Mouse (Mus musculus): ENCODE results near the gene Cenpf.
"Not testable (repeated sequence)": the region's sequence is repeated elsewhere in the genome, so short reads cannot be mapped to it uniquely, and the experiment has no call there.

Cenpf gene

DNA sequence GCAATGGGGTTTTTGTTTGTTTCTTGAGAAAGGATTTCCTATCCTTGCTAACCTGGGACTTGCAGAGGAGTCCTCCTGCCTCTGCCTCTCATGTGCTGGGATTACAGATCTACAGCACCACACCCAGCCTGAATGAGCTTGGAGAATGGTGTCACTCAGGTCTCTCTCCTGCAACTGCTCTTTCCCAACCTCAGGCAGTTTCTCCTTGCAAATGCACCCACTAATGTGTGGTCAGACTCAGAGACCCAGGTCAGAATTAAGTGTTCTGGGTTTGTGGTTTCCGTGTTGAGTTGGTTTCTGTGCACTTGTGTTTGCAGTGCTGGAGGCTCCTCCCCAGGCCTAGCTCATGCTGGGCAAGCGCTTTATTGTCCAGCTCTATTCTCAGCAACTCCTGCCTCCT, 6.5 kb upstream of the Cenpf start:
- no peak for DNase-seq (ENCODE audit: low spot score)

GRCm38 (mm10) chr1:189692442-189692841, 4.6 kb upstream of the Cenpf start:
- not testable (repeated sequence) for DNase-seq (ENCODE audit: low spot score)

GRCm38 (mm10) chr1:189689050-189689833, 1.4 kb upstream of the Cenpf start:
- DNase-seq (ENCODE audit: low spot score) = no peak

GRCm38 (mm10) chr1:189688388-189688750, 483 bp upstream of the Cenpf start:
- no peak for DNase-seq (ENCODE audit: low spot score)

GRCm38 (mm10) chr1:189686025-189686424, 1.9 kb downstream of the Cenpf start:
- no peak for DNase-seq (ENCODE audit: low spot score)

DNA sequence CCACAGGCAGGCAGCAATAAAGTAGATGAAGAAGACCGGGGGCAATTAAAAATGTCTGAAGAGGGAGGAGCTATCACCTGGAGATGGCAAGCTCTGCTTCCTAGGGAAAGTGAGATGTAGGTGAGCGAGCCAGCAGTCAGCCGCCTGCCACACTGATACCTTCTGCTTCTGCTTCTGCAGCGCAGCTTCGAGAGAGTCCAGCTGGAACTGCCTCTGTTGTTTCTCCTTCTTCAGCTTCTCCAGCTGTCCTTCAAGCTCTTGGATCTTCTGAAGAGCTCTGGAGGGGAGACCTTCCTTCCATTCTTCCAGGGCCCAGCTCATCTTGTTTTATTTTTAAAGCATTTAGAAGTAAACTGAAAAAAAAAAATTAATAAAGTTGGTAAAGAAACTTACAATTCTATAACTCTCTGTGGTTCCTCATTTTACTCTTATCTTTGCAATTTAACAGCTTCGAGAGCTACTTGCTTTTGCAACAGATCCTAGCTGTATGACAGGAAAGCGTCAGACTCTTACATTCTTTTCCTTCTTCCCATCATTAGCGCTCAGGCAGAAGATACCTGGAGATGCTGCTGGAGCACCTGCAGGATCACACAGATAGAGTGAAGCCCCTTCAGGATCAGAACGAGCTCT, 3.0 kb downstream of the Cenpf start:
- no peak for DNase-seq (ENCODE audit: low spot score)

- DNase-seq (ENCODE audit: low spot score) = no peak
Observed at GRCm38 (mm10) chr1:189679555-189679954, 8.3 kb downstream of the Cenpf start.

DNA sequence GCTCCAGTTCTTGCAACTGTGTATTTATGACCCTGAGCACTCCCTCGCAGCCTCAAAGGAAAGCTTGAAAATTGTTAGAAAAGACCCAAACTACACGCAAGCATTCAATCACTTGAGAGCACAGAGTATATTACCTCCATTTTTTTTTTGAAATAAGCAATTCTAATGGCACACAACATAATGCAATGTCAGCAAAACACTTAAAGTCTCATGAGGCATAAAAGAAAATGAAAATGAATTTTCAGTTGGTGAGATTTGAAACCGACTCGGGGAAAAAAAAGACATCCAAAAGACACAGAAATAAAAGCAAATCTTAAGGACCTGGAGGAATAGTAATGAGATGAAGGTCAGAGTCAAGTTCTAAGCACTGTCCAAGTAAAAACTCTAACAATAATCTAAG, 11.9 kb downstream of the Cenpf start:
- DNase-seq (ENCODE audit: low spot score) = no peak

GRCm38 (mm10) chr1:189675421-189675820, 12.5 kb downstream of the Cenpf start:
- DNase-seq (ENCODE audit: low spot score) = peak; percentile 43

DNA sequence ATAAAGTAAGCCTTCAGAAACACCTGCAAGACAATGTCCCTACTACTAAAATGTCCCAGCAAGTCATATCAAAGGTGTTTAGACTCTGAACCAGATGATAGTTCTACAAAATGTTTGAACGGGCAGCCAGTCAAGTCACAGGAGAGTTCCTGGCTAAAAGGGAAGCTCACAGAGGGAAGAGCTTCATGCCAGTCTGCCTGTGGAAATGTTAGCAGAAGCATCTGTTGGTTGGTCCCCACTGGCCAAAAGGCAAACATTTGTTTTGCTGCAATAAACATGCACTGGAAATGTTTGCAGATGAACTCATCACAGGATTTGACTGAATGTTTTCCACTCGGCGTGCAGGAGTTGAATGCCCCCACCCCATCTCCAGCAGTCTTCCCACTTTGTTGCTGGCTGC, 21.9 kb downstream of the Cenpf start:
- no peak for DNase-seq (ENCODE audit: low spot score)

DNA sequence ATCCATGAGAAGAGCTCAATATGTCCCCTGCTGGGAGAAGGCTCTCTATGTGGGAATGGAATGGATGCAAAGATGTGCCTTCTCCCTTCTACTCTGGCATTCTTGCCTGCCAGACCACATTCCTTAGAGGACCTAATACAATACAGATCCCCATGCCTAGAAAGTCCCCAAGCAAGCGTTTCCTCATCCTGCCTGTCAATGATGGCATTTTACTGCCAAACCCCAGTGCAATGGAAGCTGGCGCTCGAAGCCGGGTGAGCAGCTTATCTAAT, 23.1 kb downstream of the Cenpf start:
- no peak for DNase-seq (ENCODE audit: low spot score)

DNA sequence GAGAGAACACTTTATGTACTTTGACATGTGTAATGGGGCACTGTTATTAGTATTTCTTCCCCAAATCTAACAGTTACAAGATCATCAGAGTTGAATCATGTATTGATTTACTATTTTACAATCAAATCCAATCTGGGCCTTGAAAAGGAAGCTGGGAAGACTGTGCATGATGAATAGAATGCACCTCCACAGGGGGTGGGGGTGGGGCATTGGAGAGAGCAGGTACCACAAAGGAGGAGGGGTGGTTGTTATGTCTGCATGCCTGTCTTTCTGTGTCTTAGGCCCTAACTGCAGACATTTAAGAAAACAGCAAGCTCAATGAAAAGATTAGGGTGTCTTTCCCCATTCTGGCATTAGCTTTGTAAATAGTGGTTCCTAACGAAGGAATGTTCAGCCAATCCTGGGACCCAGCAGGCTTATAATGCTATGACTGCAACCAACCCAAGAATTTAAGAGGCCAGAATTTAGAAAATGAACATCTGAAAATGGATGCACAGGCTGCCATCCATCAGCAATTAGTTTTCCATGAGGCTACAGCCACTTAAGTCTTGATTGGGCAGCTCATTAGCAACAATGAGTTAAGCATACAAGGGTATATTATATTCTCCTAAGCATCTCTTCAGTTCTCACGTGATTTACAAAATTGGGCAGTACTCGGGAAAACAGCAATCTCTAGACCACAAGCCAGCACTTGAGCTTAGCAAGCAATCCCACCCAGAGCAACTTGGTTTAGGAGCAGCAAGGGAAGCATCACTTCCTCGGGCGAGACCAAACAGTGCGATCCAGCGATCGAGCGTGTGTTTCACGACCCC, 23.6 kb downstream of the Cenpf start:
- no peak for DNase-seq (ENCODE audit: low spot score)

DNA sequence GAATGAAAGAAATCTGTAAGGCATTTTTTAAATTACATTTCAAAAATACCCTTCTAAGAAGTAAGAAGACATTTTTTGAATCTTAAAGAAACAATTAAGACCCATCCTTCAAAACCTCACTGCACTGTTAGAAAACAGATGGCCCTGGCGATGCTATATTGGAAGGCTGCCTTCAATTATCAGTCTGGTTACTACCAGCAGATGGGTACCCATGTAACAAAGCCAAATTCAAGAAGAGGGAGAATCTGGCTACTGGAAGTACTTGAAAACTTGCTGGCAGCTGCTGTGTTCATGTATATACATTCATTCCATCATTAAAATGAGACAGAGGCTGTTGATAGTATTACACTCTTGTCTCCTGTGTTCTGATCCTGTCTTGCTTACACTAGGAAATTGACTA, 24.4 kb downstream of the Cenpf start:
- DNase-seq (ENCODE audit: low spot score) = no peak

DNA sequence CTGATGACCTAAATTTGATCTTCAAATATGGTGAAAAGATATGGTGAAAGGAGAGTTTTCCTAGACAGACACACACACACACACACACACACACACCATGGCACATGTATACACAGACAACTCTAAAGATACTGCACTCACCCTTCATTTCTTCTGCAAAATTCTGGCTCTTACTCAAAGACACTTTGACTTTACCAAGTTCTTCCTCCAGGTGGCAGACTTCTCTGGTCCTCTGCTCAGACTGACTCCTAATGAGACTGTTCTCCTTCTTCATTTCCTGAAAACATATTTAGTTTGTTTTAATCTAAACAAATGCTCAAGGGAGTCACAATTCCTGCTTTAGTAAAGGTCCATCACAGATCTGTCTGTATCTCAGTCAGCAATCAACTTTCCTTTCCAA, 26.0 kb downstream of the Cenpf start:
- peak; percentile 34 for DNase-seq (ENCODE audit: low spot score)

- no peak for DNase-seq (ENCODE audit: low spot score)
Observed at GRCm38 (mm10) chr1:189657406-189657805, 30.5 kb downstream of the Cenpf start.

GRCm38 (mm10) chr1:189653746-189654145, 34.1 kb downstream of the Cenpf start:
- DNase-seq (ENCODE audit: low spot score) = no peak

DNA sequence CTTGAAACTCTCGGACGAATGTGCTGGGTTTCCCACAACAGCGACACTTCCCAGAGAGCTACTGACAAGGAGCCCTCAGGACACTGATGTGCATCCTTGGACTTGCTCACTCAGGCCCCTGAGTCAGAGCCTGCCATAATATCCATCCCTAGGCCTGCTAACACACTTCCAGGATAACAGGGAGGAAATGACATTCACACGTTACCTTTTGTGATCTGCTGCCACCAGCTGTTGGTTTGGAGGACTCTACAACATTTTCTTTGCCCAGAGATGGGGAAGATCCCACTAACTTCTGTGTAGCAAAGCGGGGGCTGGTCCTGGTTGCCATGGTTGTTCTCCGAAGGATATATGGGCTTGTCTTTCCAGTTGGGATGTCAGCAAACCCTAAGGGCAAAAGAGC, 41.3 kb downstream of the Cenpf start:
- no peak for DNase-seq (ENCODE audit: low spot score)

GRCm38 (mm10) chr1:189645371-189645770, 42.5 kb downstream of the Cenpf start:
- DNase-seq (ENCODE audit: low spot score) = no peak

DNA sequence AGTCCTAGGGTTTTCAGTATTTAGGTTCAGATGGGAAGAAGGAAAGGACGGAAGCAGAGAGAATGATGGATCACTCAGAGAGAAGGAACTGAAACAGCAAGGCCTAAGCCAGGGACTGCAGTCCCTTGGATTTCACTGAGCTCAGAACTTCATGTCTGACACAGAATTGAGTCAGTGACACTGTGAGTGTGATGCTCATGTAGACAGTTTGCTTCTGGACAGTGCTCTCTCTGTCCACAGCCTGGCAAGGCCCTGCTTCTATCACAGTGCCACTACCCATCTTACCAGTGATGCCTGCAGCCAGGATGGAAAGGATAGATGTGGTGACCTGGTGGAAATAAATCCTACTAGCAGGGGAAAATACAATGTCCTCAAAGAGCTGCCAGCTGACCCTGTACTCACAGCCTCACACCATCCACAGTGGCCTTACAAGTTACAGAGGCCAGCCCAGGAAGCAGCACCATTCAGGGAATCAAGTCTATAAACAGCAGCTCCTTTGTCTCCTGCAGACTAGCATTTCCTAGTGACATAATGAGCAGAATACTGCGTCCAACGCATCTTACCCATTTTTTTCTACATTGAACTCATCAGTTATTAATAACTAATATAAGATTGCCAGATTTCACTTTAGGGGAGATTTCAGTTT, 43.1 kb downstream of the Cenpf start:
- no peak for DNase-seq (ENCODE audit: low spot score)

GRCm38 (mm10) chr1:189639581-189639980, 48.3 kb downstream of the Cenpf start:
- no peak for DNase-seq (ENCODE audit: low spot score)

- DNase-seq (ENCODE audit: low spot score) = no peak
Observed at GRCm38 (mm10) chr1:189633791-189634190, 54.1 kb downstream of the Cenpf start.

DNA sequence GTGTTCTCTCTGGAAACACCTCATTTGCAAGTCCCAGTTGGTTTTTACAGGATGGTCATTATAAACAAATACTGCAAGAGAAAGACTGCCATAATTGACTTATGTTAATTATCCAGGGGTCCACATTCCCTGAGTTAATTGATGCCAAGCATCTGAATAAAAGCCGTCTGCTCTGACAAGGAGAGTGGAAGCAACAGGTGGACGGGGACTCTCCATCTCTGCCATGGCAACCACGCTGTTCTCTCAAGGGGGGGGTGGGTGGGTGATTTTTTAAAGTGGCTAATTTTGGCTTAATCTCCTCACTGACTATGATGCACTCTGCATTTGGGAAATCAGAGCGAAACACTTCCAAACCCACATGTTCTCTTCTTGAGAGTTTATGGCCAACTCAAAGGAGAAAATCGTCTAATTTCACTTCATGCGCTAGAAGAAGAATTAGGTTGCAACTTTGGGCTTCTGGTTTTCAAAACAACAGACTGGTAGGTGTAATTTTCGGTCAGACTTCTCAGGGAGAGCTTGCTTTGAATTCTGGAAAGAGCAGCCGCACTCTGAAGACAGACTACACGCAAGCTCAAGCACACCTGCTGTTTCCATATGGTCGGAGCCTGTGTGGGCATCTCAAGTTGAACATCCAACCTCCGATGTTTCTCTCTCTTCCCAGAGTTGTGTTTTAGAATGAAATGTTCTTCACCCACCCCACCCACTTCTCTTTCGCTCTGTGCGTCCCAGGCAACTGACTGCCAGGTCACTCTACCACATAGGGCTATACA, 55.8 kb downstream of the Cenpf start:
- no peak for DNase-seq (ENCODE audit: low spot score)

Measured in urinary bladder, postnatal 14 days (tissue).